17 mouse cellular contexts compared by ENCODE assay signal in genomic region chr9:105301396-105301795, GRCm38 (mm10).
"Had no signal": no experiment of that assay in that cellular context is flagged by ENCODE, and none has a peak within 500 bp of the region (broad histone marks: within the 10 kb centered on the region; RNA-seq: fewer than 3 reads in every experiment).

No protein-coding gene starts in this region.

- H3K36me3 ChIP-seq: liver, embryonic 15.5 days; lung, embryonic 15.5 days; midbrain, embryonic 12.5 days; midbrain, embryonic 15.5 days; neural tube, embryonic 12.5 days had no signal

- H3K9ac ChIP-seq: liver, embryonic 15.5 days; liver, postnatal 0 days; lung, embryonic 15.5 days; midbrain, embryonic 12.5 days; midbrain, embryonic 15.5 days; neural tube, embryonic 12.5 days had no signal

- H3K4me3 ChIP-seq: liver, embryonic 15.5 days; lung, embryonic 15.5 days; megakaryocyte, embryonic 14.5 days; midbrain, embryonic 12.5 days; midbrain, embryonic 15.5 days; neural tube, embryonic 12.5 days had no signal

- H3K27ac ChIP-seq: liver, embryonic 15.5 days; lung, embryonic 15.5 days; macrophage; midbrain, embryonic 12.5 days; midbrain, embryonic 15.5 days; neural tube, embryonic 12.5 days had no signal

- H3K9me3 ChIP-seq: liver, embryonic 15.5 days; lung, embryonic 15.5 days; midbrain, embryonic 12.5 days; midbrain, embryonic 15.5 days; neural tube, embryonic 12.5 days had no signal

- ATAC-seq: liver, postnatal 0 days; lung, postnatal 0 days; midbrain, embryonic 15.5 days had no signal

- H3K4me1 ChIP-seq: liver, embryonic 15.5 days; lung, embryonic 15.5 days; megakaryocyte, embryonic 14.5 days; midbrain, embryonic 12.5 days; neural tube, embryonic 12.5 days had no signal

- H3K4me2 ChIP-seq: liver, embryonic 15.5 days; lung, embryonic 15.5 days; midbrain, embryonic 12.5 days; midbrain, embryonic 15.5 days; neural tube, embryonic 12.5 days had no signal

- H3K27me3 ChIP-seq: liver, embryonic 15.5 days; lung, embryonic 15.5 days; megakaryocyte, embryonic 14.5 days; midbrain, embryonic 15.5 days; neural tube, embryonic 12.5 days had no signal

- DNase-seq: liver, postnatal 0 days; lung, adult 2 months; lung, postnatal 14 days; lung, postnatal 36 days; right cerebral cortex, postnatal 14 days; spleen, adult 18-20 months; thymus, adult 18-20 months; thymus, postnatal 14 days; thymus, postnatal 36 days had no signal
